Comparison of ENCODE assay signal across 30 mouse cellular contexts in the genomic region with DNA sequence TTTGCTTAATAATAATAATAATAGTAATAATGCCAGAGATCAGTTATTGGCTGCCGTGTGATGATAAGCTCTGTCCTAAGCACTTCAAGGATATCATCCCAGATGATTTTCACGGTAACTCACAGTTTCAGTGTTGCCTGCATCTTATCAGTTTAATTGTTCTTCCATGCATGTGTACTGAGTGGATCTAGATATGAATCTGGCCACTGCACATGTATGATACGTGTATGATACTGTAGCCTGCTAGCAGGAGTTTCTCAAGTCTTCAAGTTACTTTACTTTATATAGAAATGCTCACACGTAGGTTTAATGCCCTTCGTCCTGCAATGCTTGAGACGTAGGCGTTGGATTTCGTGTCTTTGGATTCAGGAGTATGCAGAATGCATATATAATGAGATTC.
"Had no signal": no experiment of that assay in that cellular context is flagged by ENCODE, and none has a peak within 500 bp of the region (broad histone marks: within the 10 kb centered on the region; RNA-seq: fewer than 3 reads in every experiment).

No protein-coding gene starts in this region.

- H3K4me3 ChIP-seq: left cerebral cortex, adult 2 months; limb, embryonic 10.5 days; limb, embryonic 12.5 days; limb, embryonic 13.5 days; limb, embryonic 15.5 days; liver, embryonic 12.5 days; liver, embryonic 15.5 days; lung, embryonic 15.5 days; megakaryocyte, embryonic 14.5 days; midbrain, embryonic 10.5 days; midbrain, embryonic 12.5 days; midbrain, embryonic 13.5 days; midbrain, embryonic 15.5 days; myocyte; neural tube, embryonic 12.5 days had no signal

- ATAC-seq: liver, embryonic 12.5 days; liver, postnatal 0 days; midbrain, embryonic 13.5 days; midbrain, embryonic 15.5 days; midbrain, embryonic 16.5 days had no signal

- H3K4me2 ChIP-seq: limb, embryonic 12.5 days; limb, embryonic 13.5 days; limb, embryonic 15.5 days; liver, embryonic 12.5 days; liver, embryonic 15.5 days; lung, embryonic 14.5 days; lung, embryonic 15.5 days; midbrain, embryonic 11.5 days; midbrain, embryonic 12.5 days; midbrain, embryonic 13.5 days; midbrain, embryonic 15.5 days; neural tube, embryonic 12.5 days had no signal

- H3K36me3 ChIP-seq: midbrain, embryonic 10.5 days; midbrain, embryonic 12.5 days; midbrain, embryonic 13.5 days; midbrain, embryonic 15.5 days; neural tube, embryonic 12.5 days had no signal

- H3K9me3 ChIP-seq: limb, embryonic 10.5 days; limb, embryonic 12.5 days; limb, embryonic 13.5 days; limb, embryonic 15.5 days; liver, embryonic 12.5 days; liver, embryonic 15.5 days; lung, embryonic 15.5 days; megakaryocyte, embryonic 14.5 days; midbrain, embryonic 10.5 days; midbrain, embryonic 12.5 days; midbrain, embryonic 13.5 days; midbrain, embryonic 15.5 days; neural tube, embryonic 12.5 days had no signal

- H3K9ac ChIP-seq: limb, embryonic 12.5 days; limb, embryonic 13.5 days; limb, embryonic 15.5 days; liver, embryonic 12.5 days; liver, embryonic 14.5 days; liver, embryonic 15.5 days; liver, postnatal 0 days; lung, embryonic 14.5 days; lung, embryonic 15.5 days; midbrain, embryonic 12.5 days; midbrain, embryonic 13.5 days; midbrain, embryonic 15.5 days; neural tube, embryonic 12.5 days had no signal

- DNase-seq: left cerebral cortex, postnatal 4 days; liver; liver, postnatal 0 days; lung, adult 18-20 months; lung, adult 2 months; lung, postnatal 10 days; lung, postnatal 14 days; lung, postnatal 36 days; lung, postnatal 4 days; midbrain, embryonic 14.5 days had no signal

- H3K27me3 ChIP-seq: limb, embryonic 12.5 days; limb, embryonic 13.5 days; limb, embryonic 15.5 days; liver, embryonic 12.5 days; liver, embryonic 15.5 days; lung, embryonic 15.5 days; megakaryocyte, embryonic 14.5 days; midbrain, embryonic 12.5 days; midbrain, embryonic 13.5 days; midbrain, embryonic 15.5 days; neural tube, embryonic 12.5 days had no signal

- H3K4me1 ChIP-seq: liver, embryonic 15.5 days had no signal

- H3K27ac ChIP-seq: left cerebral cortex, adult 2 months; limb, embryonic 10.5 days; limb, embryonic 12.5 days; limb, embryonic 13.5 days; limb, embryonic 15.5 days; liver, embryonic 12.5 days; liver, embryonic 14.5 days; liver, embryonic 15.5 days; lung, embryonic 15.5 days; macrophage; midbrain, embryonic 10.5 days; midbrain, embryonic 12.5 days; midbrain, embryonic 13.5 days; midbrain, embryonic 15.5 days; neural tube, embryonic 12.5 days had no signal
